Mouse (Mus musculus) neural tube, embryonic 15.5 days (tissue): ENCODE data around the gene Clk2. TPM values are rescaled to one million over a fixed set of nuclear protein-coding genes. Genes with fewer than 3 reads are reported as not detected.

ENCODE experiments used
- ATAC-seq: fragments of 200-750 bp; cut with Nextera tagmentation; 2 replicates; pipeline ENCODE4 v1.8.0; 2017; ENCODE audit warnings: mild to moderate bottlenecking, moderate TSS enrichment, moderate library complexity; ENCODE audit not compliant: low FRiP score
- H3K27ac ChIP-seq: fragments of 300-500 bp; sonication (generic); replicated peaks from 2 replicates; pipeline ENCODE4 v1.5.1; 2015; ENCODE audit warnings: mild to moderate bottlenecking, inconsistent platforms
- H3K27me3 ChIP-seq: fragments of 300-500 bp; sonication (generic); replicated peaks from 2 replicates; pipeline ENCODE4 v1.6.1; 2015; ENCODE audit warnings: inconsistent platforms
- H3K36me3 ChIP-seq: fragments of 300-500 bp; sonication (generic); 2 replicates; pipeline ENCODE4 v1.6.1; 2015; ENCODE audit warnings: inconsistent platforms
- H3K4me1 ChIP-seq: fragments of 300-500 bp; sonication (generic); 2 replicates; pipeline ENCODE4 v1.6.1; 2015; ENCODE audit warnings: inconsistent platforms
- H3K4me2 ChIP-seq: fragments of 300-500 bp; sonication (generic); 2 replicates; pipeline ENCODE4 v1.6.1; 2015; ENCODE audit warnings: inconsistent platforms, mild to moderate bottlenecking, moderate library complexity
- H3K4me3 ChIP-seq: fragments of 300-500 bp; sonication (generic); replicated peaks from 2 replicates; pipeline ENCODE4 v1.5.1; 2015; ENCODE audit warnings: mild to moderate bottlenecking, inconsistent platforms
- H3K9ac ChIP-seq: fragments of 300-500 bp; sonication (generic); replicated peaks from 2 replicates; pipeline ENCODE4 v1.6.1; 2015; ENCODE audit warnings: mild to moderate bottlenecking, inconsistent platforms
- H3K9me3 ChIP-seq: fragments of 300-500 bp; sonication (generic); replicated peaks from 2 replicates; pipeline ENCODE4 v1.6.1; 2016; ENCODE audit warnings: inconsistent platforms
- WGBS: fragments of 180-500 bp; shearing (Covaris S2); methylation state at CpG from one replicate; pipeline ENCODE4 v1.1.7; 2015; ENCODE audit warnings: mixed read lengths; 5-methylcytosine and 5-hydroxymethylcytosine counted together
- polyA plus RNA-seq: library from polyadenylated mRNA; unstranded; fragments of >200 nt; fragmentation: Nextera tagmentation; extraction: Ambion mirVana; gene quantifications from 2 replicates; pipeline ENCODE4 v1.2.1, GENCODE M21; 2015

The Clk2 gene
- polyA plus RNA-seq = 20.2 and 22.5 TPM in 2 replicates

DNA sequence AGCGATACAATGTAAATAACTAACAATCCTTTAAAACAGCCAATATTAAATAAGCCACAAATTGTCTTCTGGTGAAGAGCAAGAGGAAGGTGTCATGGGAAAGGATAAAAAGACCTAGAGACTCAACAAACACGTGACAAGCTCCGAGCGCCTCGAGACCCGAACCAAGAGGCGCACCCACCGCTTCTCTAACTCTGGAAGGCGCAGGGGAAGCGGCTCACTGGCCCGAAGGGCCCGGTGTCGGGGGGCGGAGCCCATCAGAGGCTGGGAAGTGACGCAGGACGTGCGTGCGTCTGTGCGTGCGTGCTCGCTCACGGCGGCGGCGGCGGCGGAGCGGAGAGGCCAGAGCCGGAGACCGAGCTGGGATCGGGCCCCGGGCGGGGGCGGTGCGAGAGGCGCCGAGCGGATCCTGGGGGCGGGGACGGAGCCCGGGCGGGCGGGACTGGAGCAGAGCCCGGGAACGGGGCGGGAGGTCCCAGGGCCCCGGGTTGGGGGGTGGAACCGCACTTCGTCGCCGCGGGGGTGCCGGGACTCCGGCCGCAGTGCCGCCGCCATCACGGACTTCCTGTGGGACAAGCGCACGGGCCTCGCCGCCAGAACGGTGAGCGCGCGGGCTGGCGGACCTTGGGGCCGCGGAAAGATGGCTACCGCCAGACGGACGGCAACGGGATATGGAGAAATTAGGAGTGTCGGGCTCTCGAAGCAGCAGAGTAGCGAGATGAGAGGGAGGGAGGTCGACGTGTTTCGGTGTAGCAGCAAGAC lies at the start of gene Clk2:
Clk2 (plus strand) TSS at position 290 of the 762 bp plus-strand sequence.
- ATAC-seq = peak; percentile 94
- Histone ChIP-seq H3K36me3 (peaks cover 27% of the 10 kb centered on the region), H3K9me3 (no peaks in the 10 kb centered on the region), H3K4me3 (peak within 1 kb of the TSS; percentile 94), H3K27ac (peak within 1 kb of the TSS; percentile 97), H3K27me3 (no peaks in the 10 kb centered on the region), H3K4me1 (peaks cover 32% of the 10 kb centered on the region), H3K4me2 (peak within 1 kb of the TSS; percentile 73), H3K9ac (peak within 1 kb of the TSS; percentile 95)
- WGBS = under 1% methylated on average over 76 of the region's 79 CpGs

DNA sequence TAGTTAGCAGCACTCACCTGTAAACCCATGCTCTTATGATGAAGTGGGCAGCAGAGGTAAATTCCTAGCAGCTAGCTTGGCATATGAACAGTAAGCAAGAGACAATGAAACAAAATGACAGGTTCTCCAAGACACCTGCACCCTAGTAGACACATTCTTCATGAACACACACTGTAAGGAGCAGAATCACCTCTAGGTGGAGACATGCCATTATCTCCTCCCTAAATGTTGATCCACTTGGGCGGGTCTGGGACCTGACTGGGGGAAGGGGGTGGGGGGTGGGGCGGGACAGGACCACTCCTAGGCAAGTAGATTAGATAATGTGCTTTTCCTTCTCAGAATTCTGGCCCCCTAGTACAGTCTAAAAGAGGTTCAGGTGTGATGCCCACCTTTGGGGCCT lies 49.1 kb upstream of the Clk2 start:
- no peak for ATAC-seq

DNA sequence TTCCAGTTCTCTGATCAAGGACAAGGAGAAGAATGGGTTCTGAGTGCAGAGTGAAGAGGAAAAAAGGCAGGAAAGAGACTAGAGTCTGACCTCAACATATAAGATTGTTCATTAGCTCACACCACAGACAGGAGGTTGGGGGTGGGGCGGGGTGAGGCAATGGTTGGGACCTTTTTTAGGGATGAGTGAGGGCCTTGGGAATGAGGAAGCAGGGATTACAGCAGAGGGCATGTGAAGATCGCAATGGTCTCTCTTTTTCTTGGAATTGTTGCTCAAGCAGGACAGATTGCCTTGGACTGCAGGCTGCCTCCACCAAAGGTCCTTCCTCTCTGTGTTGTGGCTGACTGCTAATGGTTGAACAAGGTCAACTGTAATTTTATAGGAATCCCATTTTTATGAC lies 41.3 kb upstream of the Clk2 start:
- no peaks in the 10 kb centered on the region for H3K36me3 ChIP-seq
- 84% methylated on average over 2 of the region's 2 CpGs for WGBS
- H3K9ac ChIP-seq = no peak overlapping the region
- H3K9me3 ChIP-seq = no peaks in the 10 kb centered on the region
- no peaks in the 10 kb centered on the region for H3K27me3 ChIP-seq
- H3K27ac ChIP-seq = no peak overlapping the region
- no peak overlapping the region for H3K4me3 ChIP-seq
- H3K4me1 ChIP-seq = no peaks in the 10 kb centered on the region
- H3K4me2 ChIP-seq = no peak overlapping the region
- no peak for ATAC-seq

More for the DNA sequence above, 49.1 kb upstream of the Clk2 start:
- Histone ChIP-seq H3K27me3 (no peaks in the 10 kb centered on the region), H3K27ac (no peak overlapping the region), H3K4me2 (no peak overlapping the region), H3K36me3 (no peaks in the 10 kb centered on the region), H3K4me1 (no peaks in the 10 kb centered on the region), H3K4me3 (no peak overlapping the region), H3K9ac (no peak overlapping the region), H3K9me3 (no peaks in the 10 kb centered on the region)
- WGBS = 7% methylated on average over 2 of the region's 2 CpGs

DNA sequence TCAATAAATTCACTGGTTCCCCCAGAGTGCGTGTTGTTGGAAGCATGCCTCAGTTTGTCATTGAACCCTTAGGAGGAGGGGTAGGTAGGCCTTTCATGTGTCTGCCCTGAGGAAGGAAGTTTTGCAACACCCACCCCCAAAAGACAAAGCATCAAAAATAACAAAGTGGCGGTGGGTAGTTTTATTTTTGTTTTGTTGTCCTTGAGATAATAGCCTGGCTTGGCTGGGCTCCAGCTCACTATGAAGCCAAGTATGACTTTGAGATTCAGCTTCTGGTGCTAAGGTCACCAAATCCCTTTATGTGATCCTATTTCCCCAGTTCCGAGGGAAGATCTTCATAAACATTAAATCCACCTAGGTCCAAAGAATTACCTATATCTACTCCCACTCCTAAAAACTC lies 40.4 kb upstream of the Clk2 start:
- Histone ChIP-seq H3K27ac (no peak overlapping the region), H3K9ac (no peak overlapping the region), H3K36me3 (no peaks in the 10 kb centered on the region), H3K27me3 (no peaks in the 10 kb centered on the region), H3K4me3 (no peak overlapping the region), H3K4me1 (no peaks in the 10 kb centered on the region), H3K4me2 (no peak overlapping the region), H3K9me3 (no peaks in the 10 kb centered on the region)
- ATAC-seq = no peak
- WGBS = 83% methylated on average over 3 of the region's 3 CpGs

DNA sequence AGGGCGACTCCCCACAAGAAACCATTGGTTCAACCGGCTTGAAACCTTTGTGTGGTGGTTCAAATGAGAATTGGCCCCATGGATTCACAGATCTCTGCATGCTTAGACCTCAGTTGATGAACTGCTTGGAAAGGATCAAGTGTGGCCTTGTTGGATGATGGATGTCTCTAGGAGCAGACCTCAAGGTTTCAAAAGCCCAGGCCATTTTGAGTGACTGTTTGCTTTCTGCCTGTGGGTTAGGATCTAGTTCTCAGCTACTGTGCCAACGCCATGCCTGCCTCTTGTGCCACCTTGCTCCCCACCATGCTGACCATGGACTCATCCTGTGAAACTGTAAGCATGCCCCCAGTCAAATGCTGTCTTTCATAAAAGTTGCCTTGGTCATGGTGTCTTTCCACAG lies 38.6 kb upstream of the Clk2 start:
- no peak overlapping the region for H3K27ac ChIP-seq
- no peak overlapping the region for H3K9ac ChIP-seq
- H3K9me3 ChIP-seq = no peaks in the 10 kb centered on the region
- no peak for ATAC-seq
- H3K27me3 ChIP-seq = no peaks in the 10 kb centered on the region
- WGBS = 87% methylated on average over 3 of the region's 3 CpGs
- no peaks in the 10 kb centered on the region for H3K4me1 ChIP-seq
- no peaks in the 10 kb centered on the region for H3K36me3 ChIP-seq
- no peak overlapping the region for H3K4me3 ChIP-seq
- no peak overlapping the region for H3K4me2 ChIP-seq

DNA sequence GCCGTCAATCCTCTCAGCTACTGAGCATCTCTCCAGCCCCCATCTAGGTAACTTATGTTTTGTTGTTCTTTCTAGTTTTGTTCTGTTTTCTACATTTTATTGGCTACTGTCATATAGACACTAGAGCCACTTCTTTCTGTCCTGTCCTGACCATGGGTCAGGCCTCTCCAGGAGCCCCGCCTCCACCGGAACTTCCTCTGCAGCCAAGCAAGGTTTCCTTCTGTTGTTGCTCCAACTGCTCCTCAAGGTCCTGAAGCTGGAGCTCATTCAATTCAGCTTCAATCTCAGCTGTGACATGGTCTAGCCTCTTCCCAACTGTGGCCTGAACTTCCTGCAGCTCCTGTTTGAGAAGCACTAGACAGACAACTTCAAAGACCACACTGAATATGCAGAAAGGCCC lies 34.7 kb upstream of the Clk2 start:
- peaks cover 7% of the 10 kb centered on the region for H3K4me1 ChIP-seq
- no peak overlapping the region for H3K27ac ChIP-seq
- no peak for ATAC-seq
- 86% methylated on average over 3 of the region's 3 CpGs for WGBS
- H3K27me3 ChIP-seq = no peaks in the 10 kb centered on the region
- no peak overlapping the region for H3K9ac ChIP-seq
- no peaks in the 10 kb centered on the region for H3K9me3 ChIP-seq
- H3K4me2 ChIP-seq = no peak overlapping the region
- no peaks in the 10 kb centered on the region for H3K36me3 ChIP-seq
- H3K4me3 ChIP-seq = no peak overlapping the region

DNA sequence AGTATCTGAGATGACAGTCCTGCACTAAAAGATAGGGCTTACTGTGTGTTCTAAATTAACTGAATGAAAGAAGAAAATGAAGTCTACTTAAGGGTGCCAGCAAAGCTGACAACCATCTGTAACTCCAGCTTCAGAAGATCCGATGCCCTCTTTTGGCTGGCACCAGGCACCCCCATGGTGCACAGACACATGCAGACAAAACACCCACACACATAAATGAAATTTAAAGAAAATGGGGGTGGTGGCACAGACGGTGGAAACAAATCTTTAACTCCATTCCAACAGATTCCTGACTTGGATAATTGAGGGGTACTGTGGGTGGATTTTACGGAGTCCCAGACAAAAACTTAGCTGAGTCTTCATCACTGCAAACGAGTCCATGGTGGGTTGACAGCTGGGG lies 32.8 kb upstream of the Clk2 start:
- Histone ChIP-seq H3K4me3 (peak overlapping the region; percentile 35; the same call in 1 of the 2 replicates), H3K4me2 (peak overlapping the region; percentile 68), H3K27ac (no peak overlapping the region), H3K9ac (no peak overlapping the region), H3K4me1 (peaks cover 7% of the 10 kb centered on the region), H3K36me3 (no peaks in the 10 kb centered on the region), H3K9me3 (no peaks in the 10 kb centered on the region), H3K27me3 (no peaks in the 10 kb centered on the region)
- WGBS = 37% methylated on average over 4 of the region's 4 CpGs
- no peak for ATAC-seq

DNA sequence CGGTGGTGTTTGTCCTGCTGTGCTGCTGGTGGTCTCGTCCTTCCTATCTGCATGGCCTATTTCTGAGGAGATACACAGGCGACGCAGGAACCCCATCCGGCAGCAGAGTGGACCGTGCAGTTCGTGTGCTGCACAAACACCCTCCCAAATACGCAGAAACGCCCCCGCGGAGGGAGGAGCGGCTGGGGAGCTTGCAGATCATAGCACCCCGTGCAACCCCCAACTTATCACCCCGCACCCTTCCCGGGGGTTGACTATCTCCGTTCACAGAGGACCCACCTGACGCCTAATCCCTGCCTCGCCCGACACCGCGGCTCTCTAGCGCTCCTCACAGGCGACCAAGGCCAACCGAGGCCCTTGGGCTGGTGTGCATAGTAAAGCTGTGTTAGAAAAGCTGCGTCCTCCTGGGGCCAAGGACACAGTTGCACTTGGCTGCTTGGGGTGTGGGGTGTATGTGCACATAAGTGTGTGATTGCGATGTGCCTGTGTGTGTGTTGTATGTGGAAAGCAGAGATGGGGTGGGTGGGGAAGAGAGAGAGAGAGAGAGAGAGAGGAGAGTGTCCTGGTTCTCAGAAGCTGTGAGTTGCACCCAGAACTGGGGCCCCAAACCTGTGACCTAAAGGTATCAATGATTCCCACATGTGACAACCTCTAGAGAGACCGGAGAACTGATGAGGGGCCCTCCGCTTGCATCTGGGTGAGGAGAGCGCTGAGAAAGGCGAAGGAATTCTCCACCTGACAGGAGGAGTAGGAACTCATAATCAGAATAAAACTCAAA lies 32.1 kb upstream of the Clk2 start:
- 17% methylated on average over 30 of the region's 30 CpGs for WGBS
- 0 out of 2 replicates have a peak, but pooled peaks have one; percentile 38 for ATAC-seq

DNA sequence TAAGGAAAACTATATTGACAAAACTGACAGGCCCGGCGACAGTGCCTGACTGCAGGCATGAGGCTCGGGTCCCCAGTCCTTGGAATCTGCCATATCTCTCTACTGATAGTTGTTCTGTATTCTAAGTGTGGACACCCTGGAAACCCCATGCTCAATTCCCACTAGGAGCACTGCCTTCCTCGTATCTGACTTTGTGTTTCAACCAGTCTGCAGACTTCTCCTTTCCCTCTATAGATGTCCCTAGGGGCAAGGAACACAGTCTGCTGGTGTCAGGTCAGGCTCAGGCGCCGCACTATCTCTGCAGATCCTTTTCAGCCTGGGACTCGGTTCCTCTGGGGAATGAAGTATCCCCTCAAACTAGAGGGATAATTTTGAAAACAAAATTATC lies 31.5 kb upstream of the Clk2 start:
- H3K4me1 ChIP-seq = peaks cover 7% of the 10 kb centered on the region
- H3K4me3 ChIP-seq = no peak overlapping the region
- no peaks in the 10 kb centered on the region for H3K27me3 ChIP-seq
- H3K9me3 ChIP-seq = no peaks in the 10 kb centered on the region
- H3K36me3 ChIP-seq = no peaks in the 10 kb centered on the region
- no peak overlapping the region for H3K27ac ChIP-seq
- no peak for ATAC-seq
- H3K9ac ChIP-seq = no peak overlapping the region
- H3K4me2 ChIP-seq = no peak overlapping the region
- 85% methylated on average over 7 of the region's 7 CpGs for WGBS

More for the DNA sequence above, 32.1 kb upstream of the Clk2 start:
- H3K36me3 ChIP-seq = no peaks in the 10 kb centered on the region
- H3K4me3 ChIP-seq = peak overlapping the region; percentile 35
- no peaks in the 10 kb centered on the region for H3K9me3 ChIP-seq
- H3K4me2 ChIP-seq = peak overlapping the region; percentile 68
- no peak overlapping the region for H3K27ac ChIP-seq
- H3K27me3 ChIP-seq = no peaks in the 10 kb centered on the region
- peak overlapping the region; percentile 41 for H3K9ac ChIP-seq
- peaks cover 7% of the 10 kb centered on the region for H3K4me1 ChIP-seq

DNA sequence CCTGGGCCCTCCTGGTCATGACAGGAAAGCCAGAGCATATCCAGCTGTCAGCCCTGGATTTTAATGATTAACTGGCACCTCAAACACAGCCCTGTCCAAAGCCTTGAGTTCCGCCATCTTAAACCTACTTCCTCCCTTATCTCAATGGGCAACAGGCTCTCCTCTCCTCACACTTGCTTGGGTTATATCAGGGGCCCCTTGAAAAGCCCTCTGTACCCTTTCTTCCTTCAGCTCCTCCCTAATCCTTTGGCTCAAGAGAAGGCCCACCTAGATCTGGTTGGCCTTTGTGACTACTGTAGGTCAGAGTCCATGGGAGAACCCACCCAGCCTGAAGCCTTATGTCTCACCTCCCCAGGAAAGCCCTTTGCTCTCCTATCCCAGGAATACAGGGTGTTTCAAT lies 30.8 kb upstream of the Clk2 start:
- 100% methylated on average over 1 of the region's 1 CpGs for WGBS
- Histone ChIP-seq H3K4me3 (no peak overlapping the region), H3K4me1 (peaks cover 7% of the 10 kb centered on the region), H3K9me3 (no peaks in the 10 kb centered on the region), H3K9ac (no peak overlapping the region), H3K27ac (no peak overlapping the region), H3K27me3 (no peaks in the 10 kb centered on the region), H3K36me3 (no peaks in the 10 kb centered on the region), H3K4me2 (no peak overlapping the region)
- no peak for ATAC-seq

DNA sequence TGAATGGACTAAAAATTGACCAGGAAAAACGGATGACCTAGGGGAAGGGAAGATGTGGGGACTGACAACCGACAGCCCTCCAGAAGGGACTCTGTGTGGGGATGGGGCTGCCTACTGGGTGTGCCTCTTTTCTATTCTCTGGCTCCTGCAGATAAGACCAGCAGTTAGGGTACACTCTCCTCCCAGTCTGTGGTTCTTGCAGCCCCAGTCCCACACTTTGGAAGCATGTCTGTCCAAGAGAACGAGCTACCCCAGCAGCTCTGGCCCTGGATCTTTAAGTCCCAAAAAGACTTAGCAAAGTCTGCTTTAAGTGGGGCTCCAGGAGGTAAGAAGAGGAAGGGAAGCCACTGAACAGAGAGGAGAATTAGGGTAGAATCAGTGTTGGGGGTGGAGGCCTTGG lies 28.6 kb upstream of the Clk2 start, which contains the start of gene Pklr:
Pklr (plus strand) TSS at position 185 of the 400 bp plus-strand sequence.
- no peaks in the 10 kb centered on the region for H3K27me3 ChIP-seq
- peaks cover 7% of the 10 kb centered on the region for H3K4me1 ChIP-seq
- H3K4me3 ChIP-seq = no peak within 1 kb of the TSS
- no peak within 1 kb of the TSS for H3K27ac ChIP-seq
- H3K9me3 ChIP-seq = no peaks in the 10 kb centered on the region
- no peak within 1 kb of the TSS for H3K4me2 ChIP-seq
- H3K36me3 ChIP-seq = no peaks in the 10 kb centered on the region
- 63% methylated on average over 3 of the region's 3 CpGs for WGBS
- ATAC-seq = no peak
- H3K9ac ChIP-seq = no peak within 1 kb of the TSS

DNA sequence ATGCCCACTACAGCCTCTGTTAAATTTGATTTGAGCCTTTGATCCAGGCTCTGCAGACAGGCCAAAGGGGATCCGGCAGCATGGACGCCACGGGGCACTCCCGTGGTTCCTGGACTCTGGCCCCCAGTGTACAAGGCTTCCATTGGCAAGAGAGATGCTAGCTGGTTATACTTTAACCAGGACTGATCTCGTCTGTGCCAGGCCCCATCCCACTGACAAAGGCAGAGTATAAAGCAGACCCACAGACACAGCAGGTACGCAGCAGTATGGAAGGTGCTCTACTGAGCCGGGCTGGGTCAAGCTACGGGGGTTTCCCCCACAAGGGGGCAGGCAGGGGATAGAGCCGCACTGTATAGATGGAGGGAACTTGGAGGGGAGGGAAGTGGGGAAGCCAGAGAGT lies 28.2 kb upstream of the Clk2 start:
- ATAC-seq = no peak
- Histone ChIP-seq H3K27me3 (no peaks in the 10 kb centered on the region), H3K27ac (no peak overlapping the region), H3K36me3 (no peaks in the 10 kb centered on the region), H3K4me1 (peaks cover 7% of the 10 kb centered on the region), H3K9ac (no peak overlapping the region), H3K4me2 (no peak overlapping the region), H3K9me3 (no peaks in the 10 kb centered on the region), H3K4me3 (no peak overlapping the region)
- WGBS = 20% methylated on average over 9 of the region's 9 CpGs
